Mouse (Mus musculus) midbrain, embryonic 13.5 days (tissue): ENCODE data around the gene Hexb. TPM values are rescaled to one million over a fixed set of nuclear protein-coding genes. Genes with fewer than 3 reads are reported as not detected.
"Not testable (repeated sequence)": the region's sequence is repeated elsewhere in the genome, so short reads cannot be mapped to it uniquely, and the experiment has no call there.

Experiments
- ATAC-seq: fragments of 200-750 bp; cut with Nextera tagmentation; 2 replicates; pipeline ENCODE4 v1.8.0; 2017; ENCODE audit warnings: mild to moderate bottlenecking, moderate TSS enrichment, moderate library complexity
- H3K27ac ChIP-seq: fragments of 300-500 bp; sonication (generic); 2 replicates; pipeline ENCODE4 v1.5.1; 2015; ENCODE audit warnings: inconsistent platforms, mild to moderate bottlenecking, moderate library complexity
- H3K27me3 ChIP-seq: fragments of 300-500 bp; sonication (generic); 2 replicates; pipeline ENCODE4 v1.6.1; 2015; ENCODE audit warnings: mild to moderate bottlenecking, inconsistent platforms
- H3K36me3 ChIP-seq: fragments of 300-500 bp; sonication (generic); 2 replicates; pipeline ENCODE4 v1.6.1; 2015; ENCODE audit warnings: mild to moderate bottlenecking, inconsistent platforms
- H3K4me1 ChIP-seq: fragments of 300-500 bp; sonication (generic); replicated peaks from 2 replicates; pipeline ENCODE4 v1.6.1; 2015; ENCODE audit warnings: inconsistent platforms
- H3K4me2 ChIP-seq: fragments of 300-500 bp; sonication (generic); replicated peaks from 2 replicates; pipeline ENCODE4 v1.6.1; 2015; ENCODE audit warnings: moderate library complexity, mild to moderate bottlenecking, inconsistent platforms
- H3K4me3 ChIP-seq: fragments of 300-500 bp; sonication (generic); replicated peaks from 2 replicates; pipeline ENCODE4 v1.5.1; 2015; ENCODE audit warnings: mild to moderate bottlenecking, inconsistent platforms
- H3K9ac ChIP-seq: fragments of 300-500 bp; sonication (generic); replicated peaks from 2 replicates; pipeline ENCODE4 v1.6.1; 2015; ENCODE audit warnings: mild to moderate bottlenecking, inconsistent platforms
- H3K9me3 ChIP-seq: fragments of 300-500 bp; sonication (generic); 2 replicates; pipeline ENCODE4 v1.6.1; 2016; ENCODE audit warnings: mild to moderate bottlenecking, inconsistent platforms
- WGBS: fragments of 180-500 bp; shearing (Covaris S2); methylation state at CpG from one replicate; pipeline ENCODE4 v1.1.7; 2015; 5-methylcytosine and 5-hydroxymethylcytosine counted together
- polyA plus RNA-seq: library from polyadenylated mRNA; unstranded; fragments of >200 nt; fragmentation: Nextera tagmentation; extraction: Ambion mirVana; gene quantifications from 2 replicates; pipeline ENCODE4 v1.2.1, GENCODE M21; 2015

Hexb gene
- polyA plus RNA-seq, 1 experiment from 2014 or later, result 26.4 TPM

GRCm38 (mm10) chr13:97175520-97176264 is 22.5 kb downstream of the Hexb start:
- Histone ChIP-seq H3K36me3 (peaks cover 80% of the 10 kb centered on the region), H3K9ac (no peak overlapping the region), H3K27ac (no peak overlapping the region), H3K4me1 (peaks cover 5% of the 10 kb centered on the region; the same call in 1 of the 2 replicates), H3K4me3 (no peak overlapping the region), H3K4me2 (no peak overlapping the region), H3K9me3 (no peaks in the 10 kb centered on the region), H3K27me3 (no peaks in the 10 kb centered on the region)
- no peak for ATAC-seq
- WGBS, result 91% methylated on average over 10 of the region's 10 CpGs

GRCm38 (mm10) chr13:97145834-97146233 is 52.3 kb downstream of the Hexb start:
- Histone ChIP-seq H3K9me3 (no peaks in the 10 kb centered on the region), H3K9ac (no peak overlapping the region), H3K36me3 (peaks cover 59% of the 10 kb centered on the region), H3K4me3 (no peak overlapping the region), H3K4me2 (no peak overlapping the region), H3K27ac (no peak overlapping the region), H3K4me1 (no peaks in the 10 kb centered on the region), H3K27me3 (no peaks in the 10 kb centered on the region)
- ATAC-seq, result no peak
- 62% methylated on average over 4 of the region's 4 CpGs for WGBS

GRCm38 (mm10) chr13:97142321-97142720 is 55.8 kb downstream of the Hexb start:
- no peak for ATAC-seq
- 86% methylated on average over 7 of the region's 7 CpGs for WGBS
- H3K4me1 ChIP-seq, result peaks cover 7% of the 10 kb centered on the region
- H3K27me3 ChIP-seq, result no peaks in the 10 kb centered on the region
- H3K36me3 ChIP-seq, result peaks cover 31% of the 10 kb centered on the region
- no peaks in the 10 kb centered on the region for H3K9me3 ChIP-seq
- H3K4me3 ChIP-seq, result no peak overlapping the region
- H3K9ac ChIP-seq, result no peak overlapping the region
- no peak overlapping the region for H3K27ac ChIP-seq
- no peak overlapping the region for H3K4me2 ChIP-seq

GRCm38 (mm10) chr13:97138404-97138931 is 59.7 kb downstream of the Hexb start:
- Histone ChIP-seq H3K9ac (peak overlapping the region; percentile 93), H3K27ac (peak overlapping the region; percentile 91), H3K4me2 (peak overlapping the region; percentile 69), H3K36me3 (peaks cover 22% of the 10 kb centered on the region), H3K4me1 (peaks cover 13% of the 10 kb centered on the region), H3K4me3 (peak overlapping the region; percentile 95)
- ATAC-seq, result peak; percentile 21; the same call in 1 of the 2 replicates
- H3K27me3 ChIP-seq, H3K9me3 ChIP-seq: not testable (repeated sequence)
- WGBS, result 38% methylated on average over 8 of the region's 8 CpGs

- under 1% methylated on average over 57 of the region's 57 CpGs for WGBS
- peaks cover 18% of the 10 kb centered on the region for H3K36me3 ChIP-seq
- peak; percentile 98 for ATAC-seq
Observed at GRCm38 (mm10) chr13:97137466-97138400, 60.4 kb downstream of the Hexb start, which contains the start of the genes Gfm2 and Nsa2. TSS of gene Gfm2 (plus strand) at chr13:97137937. TSS of gene Nsa2 (minus strand) at chr13:97137937.

GRCm38 (mm10) chr13:97130413-97130812 is 67.7 kb downstream of the Hexb start:
- not testable (repeated sequence) for H3K4me2 ChIP-seq, H3K4me1 ChIP-seq, H3K9ac ChIP-seq, H3K27ac ChIP-seq, H3K9me3 ChIP-seq, ATAC-seq, H3K27me3 ChIP-seq, H3K4me3 ChIP-seq
- H3K36me3 ChIP-seq, result peaks cover 32% of the 10 kb centered on the region
- no CpG with 5 or more reads among the region's 2 CpGs for WGBS

More at GRCm38 (mm10) chr13:97137466-97138400, 60.4 kb downstream of the Hexb start, which contains the start of the genes Gfm2 and Nsa2:
- no peaks in the 10 kb centered on the region for H3K9me3 ChIP-seq
- H3K4me1 ChIP-seq, result peaks cover 13% of the 10 kb centered on the region
- peak within 1 kb of the TSS; percentile 91 for H3K27ac ChIP-seq
- H3K4me3 ChIP-seq, result peak within 1 kb of the TSS; percentile 95
- peak within 1 kb of the TSS; percentile 69 for H3K4me2 ChIP-seq
- no peaks in the 10 kb centered on the region for H3K27me3 ChIP-seq
- peak within 1 kb of the TSS; percentile 93 for H3K9ac ChIP-seq

- ATAC-seq, H3K4me2 ChIP-seq, H3K4me1 ChIP-seq, H3K27ac ChIP-seq, H3K9ac ChIP-seq, H3K9me3 ChIP-seq, H3K27me3 ChIP-seq, H3K4me3 ChIP-seq: not testable (repeated sequence)
- peaks cover 33% of the 10 kb centered on the region for H3K36me3 ChIP-seq
- WGBS, result 94% methylated on average over 4 of the region's 4 CpGs
Observed at GRCm38 (mm10) chr13:97129654-97130053, 68.5 kb downstream of the Hexb start.

Other genes with a start within 250 kb of the Hexb start
- gene 1700029F12Rik, start 164.0 kb downstream of the Hexb start, polyA plus RNA-seq, result not detected in 2 replicates
- 18.6 and 18.8 TPM in 2 replicates for gene Fam169a, start 131.1 kb downstream of the Hexb start, polyA plus RNA-seq
- gene Gm6169, start 99.1 kb downstream of the Hexb start, polyA plus RNA-seq, result 0.43 and 1.1 TPM in 2 replicates
- 38.3 and 42.1 TPM in 2 replicates for gene Gfm2, start 60.4 kb downstream of the Hexb start, polyA plus RNA-seq
- 42.9 and 51.0 TPM in 2 replicates for gene Nsa2, start 60.4 kb downstream of the Hexb start, polyA plus RNA-seq
- 50.2 and 52.1 TPM in 2 replicates for gene Enc1, start 42.7 kb upstream of the Hexb start, polyA plus RNA-seq